Mouse (Mus musculus) cerebellum, adult 2 months (tissue): ENCODE measurements at regions not wholly inside any gene's neighbourhood (a gene's known extent, or its start where the extent isn't known, plus 50 kb on each side); places are given as distances from the start of the nearest gene placed in this dataset.

Experiments used
- DNase-seq, 2 experiments: peaks; one replicate each; pipeline ENCODE4 v3.0.0; 2021
- H3K27ac ChIP-seq: fragments of 200-500 bp; 2 replicates; pipeline ENCODE4 v1.5.1; 2012; ENCODE audit warnings: low read length, control low read depth, inconsistent platforms; ENCODE audit not compliant: insufficient read depth
- H3K27me3 ChIP-seq: fragments of 200-500 bp; 2 replicates; pipeline ENCODE4 v1.6.1; 2012; ENCODE audit warnings: inconsistent platforms, mild to moderate bottlenecking, low read length, moderate library complexity; ENCODE audit not compliant: control insufficient read depth, insufficient read depth
- H3K4me1 ChIP-seq: fragments of 200-500 bp; 2 replicates; pipeline ENCODE4 v1.6.1; 2011; ENCODE audit warnings: low read length; ENCODE audit not compliant: control insufficient read depth, insufficient read depth
- H3K4me3 ChIP-seq: fragments of 200-500 bp; replicated peaks from 2 replicates; pipeline ENCODE3; 2011; ENCODE audit warnings: mild to moderate bottlenecking, low read depth, low read length, control low read depth; ENCODE audit not compliant: insufficient read depth
- CTCF ChIP-seq: fragments of 200-500 bp; IDR thresholded peaks from 2 replicates; pipeline ENCODE4 v1.5.1; 2011; ENCODE audit warnings: low read depth, mild to moderate bottlenecking, control low read depth, low read length, moderate library complexity, borderline replicate concordance; ENCODE audit not compliant: insufficient read depth
- POLR2A ChIP-seq: fragments of 200-500 bp; IDR thresholded peaks from 2 replicates; pipeline ENCODE4 v1.6.1; 2011; ENCODE audit warnings: low read length, control low read depth, borderline replicate concordance; ENCODE audit not compliant: insufficient read depth
- WGBS: fragments of 180-500 bp; shearing (Covaris S2); methylation state at CpG from one replicate; pipeline ENCODE4 v1.1.7; 2018; 5-methylcytosine and 5-hydroxymethylcytosine counted together

GRCm38 (mm10) chr7:133388716-133389115 lies 213.2 kb downstream of the Tex36 start:
- Histone ChIP-seq H3K27me3 (no peaks in the 10 kb centered on the region), H3K27ac (no peak overlapping the region), H3K4me1 (peaks cover 9% of the 10 kb centered on the region), H3K4me3 (no peak overlapping the region)
- DNase-seq: peak; percentile 55 to 71
- no peak for TF ChIP-seq POLR2A
- TF ChIP-seq CTCF: no peak
- 35% methylated on average over 6 of the region's 6 CpGs for WGBS

GRCm38 (mm10) chr7:133382032-133382712 lies 219.8 kb downstream of the Tex36 start:
- TF ChIP-seq POLR2A (no peak), CTCF (no peak)
- no peak for DNase-seq
- no peak overlapping the region for H3K27ac ChIP-seq
- no peaks in the 10 kb centered on the region; the same call in 1 of the 2 replicates for H3K27me3 ChIP-seq
- 74% methylated on average over 7 of the region's 7 CpGs for WGBS
- no peak overlapping the region for H3K4me3 ChIP-seq
- H3K4me1 ChIP-seq: no peaks in the 10 kb centered on the region

GRCm38 (mm10) chr7:133379373-133379772 lies 222.6 kb downstream of the Tex36 start:
- no peaks in the 10 kb centered on the region; the same call in 1 of the 2 replicates for H3K27me3 ChIP-seq
- 91% methylated on average over 1 of the region's 1 CpGs for WGBS
- H3K4me1 ChIP-seq: no peaks in the 10 kb centered on the region
- no peak for DNase-seq
- TF ChIP-seq CTCF: no peak
- TF ChIP-seq POLR2A: no peak
- H3K27ac ChIP-seq: no peak overlapping the region
- no peak overlapping the region for H3K4me3 ChIP-seq

- TF ChIP-seq CTCF (no peak), POLR2A (no peak)
- WGBS: 93% methylated on average over 5 of the region's 5 CpGs
- no peak for DNase-seq
- H3K27ac ChIP-seq: no peak overlapping the region
- H3K27me3 ChIP-seq: no peaks in the 10 kb centered on the region; the same call in 1 of the 2 replicates
- H3K4me3 ChIP-seq: no peak overlapping the region
- H3K4me1 ChIP-seq: no peaks in the 10 kb centered on the region
These were observed 223.6 kb downstream of the Tex36 start for GRCm38 (mm10) chr7:133378338-133378737.

- Histone ChIP-seq H3K4me1 (no peaks in the 10 kb centered on the region), H3K27ac (no peak overlapping the region), H3K4me3 (no peak overlapping the region), H3K27me3 (no peaks in the 10 kb centered on the region; the same call in 1 of the 2 replicates)
- DNase-seq: no peak
- 70% methylated on average over 8 of the region's 8 CpGs for WGBS
- TF ChIP-seq POLR2A: no peak
- TF ChIP-seq CTCF: no peak
These were observed 225.0 kb downstream of the Tex36 start for GRCm38 (mm10) chr7:133376833-133377484.

GRCm38 (mm10) chr7:133372695-133373094 lies 229.3 kb downstream of the Tex36 start:
- TF ChIP-seq POLR2A: no peak
- no peak for TF ChIP-seq CTCF
- WGBS: 72% methylated on average over 2 of the region's 2 CpGs
- Histone ChIP-seq H3K4me1 (no peaks in the 10 kb centered on the region), H3K27ac (no peak overlapping the region), H3K4me3 (no peak overlapping the region), H3K27me3 (no peaks in the 10 kb centered on the region)
- no peak for DNase-seq

GRCm38 (mm10) chr7:133370542-133370941 lies 231.4 kb downstream of the Tex36 start:
- Histone ChIP-seq H3K4me3 (no peak overlapping the region), H3K27me3 (no peaks in the 10 kb centered on the region), H3K4me1 (no peaks in the 10 kb centered on the region), H3K27ac (no peak overlapping the region)
- WGBS: 94% methylated on average over 5 of the region's 5 CpGs
- no peak for DNase-seq
- no peak for TF ChIP-seq POLR2A
- no peak for TF ChIP-seq CTCF

- no peak for DNase-seq
- H3K4me3 ChIP-seq: no peak overlapping the region
- 71% methylated on average over 4 of the region's 4 CpGs for WGBS
- TF ChIP-seq CTCF (no peak), POLR2A (no peak)
- H3K4me1 ChIP-seq: no peaks in the 10 kb centered on the region
- H3K27ac ChIP-seq: no peak overlapping the region
- H3K27me3 ChIP-seq: no peaks in the 10 kb centered on the region
These were observed 237.4 kb downstream of the Tex36 start for GRCm38 (mm10) chr7:133364601-133365000.
